Mouse (Mus musculus): ENCODE results near the gene Popdc2. TPM values are rescaled to one million over a fixed set of nuclear protein-coding genes. Genes with fewer than 3 reads are reported as not detected.

Popdc2 gene
- polyA plus RNA-seq, 1 experiment = 3.3 TPM

GRCm38 (mm10) chr16:38396155-38396554 is 34.1 kb downstream of the Popdc2 start:
- no peaks in the 10 kb centered on the region for H3K27me3 ChIP-seq (ENCODE audit: control insufficient read depth, insufficient read depth, low read length)
- H3K27ac ChIP-seq (ENCODE audit: insufficient read depth, low read length) = peak overlapping the region; percentile 20; the same call in 1 of the 2 replicates
- no peak for TF ChIP-seq CTCF (IDR thresholded peaks at IDR 0.05; ENCODE audit: extremely low read depth, insufficient read depth, insufficient read length, insufficient replicate concordance)
- TF ChIP-seq POLR2A (IDR thresholded peaks at IDR 0.05; ENCODE audit: low read depth, low read length) = no peak
- no peaks in the 10 kb centered on the region for H3K36me3 ChIP-seq (ENCODE audit: control insufficient read depth, insufficient read depth, low read length)
- DNase-seq (ENCODE audit: low read depth in 1 of 2, low spot score in 2 of 2) = no peak
- peaks cover 14% of the 10 kb centered on the region; the same call in 1 of the 2 replicates for H3K4me1 ChIP-seq (ENCODE audit: control insufficient read depth, insufficient read depth, insufficient read length)
- 19% methylated on average over 13 of the region's 13 CpGs for WGBS
- no peak overlapping the region for H3K4me3 ChIP-seq (ENCODE audit: extremely low read depth, insufficient read depth, insufficient read length)

- 95% methylated on average over 6 of the region's 6 CpGs for WGBS
- Histone ChIP-seq H3K27ac (ENCODE audit: insufficient read depth, low read length) (no peak overlapping the region), H3K4me1 (ENCODE audit: control insufficient read depth, insufficient read depth, insufficient read length) (peaks cover 16% of the 10 kb centered on the region; the same call in 1 of the 2 replicates), H3K27me3 (ENCODE audit: control insufficient read depth, insufficient read depth, low read length) (no peaks in the 10 kb centered on the region), H3K4me3 (ENCODE audit: extremely low read depth, insufficient read depth, insufficient read length) (no peak overlapping the region), H3K36me3 (ENCODE audit: control insufficient read depth, insufficient read depth, low read length) (no peaks in the 10 kb centered on the region)
- no peak for TF ChIP-seq CTCF (IDR thresholded peaks at IDR 0.05; ENCODE audit: extremely low read depth, insufficient read depth, insufficient read length, insufficient replicate concordance)
- no peak for TF ChIP-seq POLR2A (IDR thresholded peaks at IDR 0.05; ENCODE audit: low read depth, low read length)
- DNase-seq (ENCODE audit: low read depth in 1 of 2, low spot score in 2 of 2) = no peak
Observed at GRCm38 (mm10) chr16:38398266-38398665, 36.3 kb downstream of the Popdc2 start.

- TF ChIP-seq CTCF (IDR thresholded peaks at IDR 0.05; ENCODE audit: extremely low read depth, insufficient read depth, insufficient read length, insufficient replicate concordance) (no peak), POLR2A (IDR thresholded peaks at IDR 0.05; ENCODE audit: low read depth, low read length) (no peak)
- DNase-seq (ENCODE audit: low read depth in 1 of 2, low spot score in 2 of 2) = no peak
- WGBS = 51% methylated on average over 3 of the region's 3 CpGs
- Histone ChIP-seq H3K27me3 (ENCODE audit: control insufficient read depth, insufficient read depth, low read length) (no peaks in the 10 kb centered on the region), H3K27ac (ENCODE audit: insufficient read depth, low read length) (peak overlapping the region; percentile 44; the same call in 1 of the 2 replicates), H3K4me1 (ENCODE audit: control insufficient read depth, insufficient read depth, insufficient read length) (peaks cover 20% of the 10 kb centered on the region; the same call in 1 of the 2 replicates), H3K4me3 (ENCODE audit: extremely low read depth, insufficient read depth, insufficient read length) (no peak overlapping the region), H3K36me3 (ENCODE audit: control insufficient read depth, insufficient read depth, low read length) (no peaks in the 10 kb centered on the region)
Observed at GRCm38 (mm10) chr16:38399076-38399475, 37.1 kb downstream of the Popdc2 start.

- 16% methylated on average over 17 of the region's 17 CpGs for WGBS
- peak in 1 of 2 experiments; percentile 60 for DNase-seq (ENCODE audit: low read depth in 1 of 2, low spot score in 2 of 2)
Observed at GRCm38 (mm10) chr16:38399531-38400231, 37.7 kb downstream of the Popdc2 start.

GRCm38 (mm10) chr16:38400311-38400960 is 38.4 kb downstream of the Popdc2 start:
- H3K27ac ChIP-seq (ENCODE audit: insufficient read depth, low read length) = no peak overlapping the region
- no peaks in the 10 kb centered on the region for H3K36me3 ChIP-seq (ENCODE audit: control insufficient read depth, insufficient read depth, low read length)
- TF ChIP-seq POLR2A (IDR thresholded peaks at IDR 0.05; ENCODE audit: low read depth, low read length) (no peak), CTCF (IDR thresholded peaks at IDR 0.05; ENCODE audit: extremely low read depth, insufficient read depth, insufficient read length, insufficient replicate concordance) (no peak)
- no peak overlapping the region for H3K4me3 ChIP-seq (ENCODE audit: extremely low read depth, insufficient read depth, insufficient read length)
- 90% methylated on average over 9 of the region's 9 CpGs for WGBS
- H3K4me1 ChIP-seq (ENCODE audit: control insufficient read depth, insufficient read depth, insufficient read length) = peaks cover 20% of the 10 kb centered on the region; the same call in 1 of the 2 replicates
- no peaks in the 10 kb centered on the region for H3K27me3 ChIP-seq (ENCODE audit: control insufficient read depth, insufficient read depth, low read length)
- DNase-seq (ENCODE audit: low read depth in 1 of 2, low spot score in 2 of 2) = no peak

More at GRCm38 (mm10) chr16:38399531-38400231, 37.7 kb downstream of the Popdc2 start:
- TF ChIP-seq POLR2A (IDR thresholded peaks at IDR 0.05; ENCODE audit: low read depth, low read length) = no peak
- no peak for TF ChIP-seq CTCF (IDR thresholded peaks at IDR 0.05; ENCODE audit: extremely low read depth, insufficient read depth, insufficient read length, insufficient replicate concordance)
- H3K36me3 ChIP-seq (ENCODE audit: control insufficient read depth, insufficient read depth, low read length) = no peaks in the 10 kb centered on the region
- H3K27me3 ChIP-seq (ENCODE audit: control insufficient read depth, insufficient read depth, low read length) = no peaks in the 10 kb centered on the region
- peaks cover 20% of the 10 kb centered on the region; the same call in 1 of the 2 replicates for H3K4me1 ChIP-seq (ENCODE audit: control insufficient read depth, insufficient read depth, insufficient read length)
- H3K4me3 ChIP-seq (ENCODE audit: extremely low read depth, insufficient read depth, insufficient read length) = peak overlapping the region; percentile 18; the same call in 1 of the 2 replicates
- H3K27ac ChIP-seq (ENCODE audit: insufficient read depth, low read length) = peak overlapping the region; percentile 44

- Histone ChIP-seq H3K4me1 (ENCODE audit: control insufficient read depth, insufficient read depth, insufficient read length) (peaks cover 21% of the 10 kb centered on the region; the same call in 1 of the 2 replicates), H3K27me3 (ENCODE audit: control insufficient read depth, insufficient read depth, low read length) (no peaks in the 10 kb centered on the region), H3K36me3 (ENCODE audit: control insufficient read depth, insufficient read depth, low read length) (no peaks in the 10 kb centered on the region), H3K27ac (ENCODE audit: insufficient read depth, low read length) (no peak overlapping the region), H3K4me3 (ENCODE audit: extremely low read depth, insufficient read depth, insufficient read length) (no peak overlapping the region)
- WGBS = 96% methylated on average over 6 of the region's 6 CpGs
- no peak for DNase-seq (ENCODE audit: low read depth in 1 of 2, low spot score in 2 of 2)
- TF ChIP-seq POLR2A (IDR thresholded peaks at IDR 0.05; ENCODE audit: low read depth, low read length) = no peak
- no peak for TF ChIP-seq CTCF (IDR thresholded peaks at IDR 0.05; ENCODE audit: extremely low read depth, insufficient read depth, insufficient read length, insufficient replicate concordance)
Observed at GRCm38 (mm10) chr16:38401468-38401867, 39.5 kb downstream of the Popdc2 start.

Measured in spleen, adult 2 months (tissue).